Mouse (Mus musculus) testis, postnatal 10 days (tissue): ENCODE results near the gene Ssxb2.
"Not testable (repeated sequence)": the region's sequence is repeated elsewhere in the genome, so short reads cannot be mapped to it uniquely, and the experiment has no call there.

Experiments used
- DNase-seq: peaks from one replicate; pipeline ENCODE4 v3.0.0; 2021; ENCODE audit warnings: low spot score

The Ssxb2 gene

DNA sequence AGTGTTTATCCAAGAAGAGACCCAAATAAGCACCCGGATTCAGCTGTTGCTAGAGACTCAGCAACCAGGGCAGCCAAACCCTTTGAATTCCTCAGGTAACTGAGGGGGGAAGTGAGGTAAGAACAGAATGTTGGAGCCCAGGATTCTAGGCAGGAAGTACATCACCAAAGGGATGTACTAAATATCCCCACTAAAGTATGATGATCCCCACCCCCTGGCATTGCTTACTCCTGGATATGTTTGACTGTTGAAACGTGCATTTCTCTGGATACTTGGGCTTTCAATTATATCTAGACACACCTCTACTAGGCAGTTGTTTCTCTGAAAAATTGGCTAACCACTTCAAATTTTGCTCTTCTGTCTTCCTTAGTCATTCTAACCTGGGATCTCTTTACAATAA, at the start of gene Ssxb2:
Gene Ssxb2 (minus strand): TSS at position 101 of the 400 bp plus-strand sequence.
- DNase-seq = not testable (repeated sequence)

DNA sequence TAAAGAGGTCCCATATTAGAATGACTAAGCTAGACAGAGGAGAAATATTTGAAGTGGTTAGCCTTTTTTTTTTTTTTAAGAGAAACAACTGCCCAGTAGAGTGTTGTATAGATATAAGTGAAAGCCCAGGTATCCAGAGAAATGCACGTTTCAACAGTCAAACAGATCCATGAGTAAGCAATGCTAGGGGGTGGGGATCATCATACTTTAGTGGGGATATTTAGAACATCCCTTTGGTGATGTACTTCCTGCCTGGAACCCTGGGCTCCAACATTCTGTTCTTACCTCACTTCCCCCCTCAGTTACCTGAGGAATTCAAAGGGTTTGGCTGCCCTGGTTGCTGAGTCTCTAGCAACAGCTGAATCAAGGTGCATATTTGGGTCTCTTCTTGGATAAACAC, 48.5 kb downstream of the Ssxb2 start, which contains the start of gene Ssxb1:
Gene Ssxb1 (plus strand): TSS at position 301 of the 400 bp plus-strand sequence.
- not testable (repeated sequence) for DNase-seq
